Mouse (Mus musculus) thymus, postnatal 14 days (tissue): ENCODE results near the gene Mink1.

Experiments
- DNase-seq: peaks from one replicate; pipeline ENCODE4 v3.0.0; 2021

Gene Mink1

GRCm38 (mm10) chr11:70638714-70639278 lies 76.1 kb downstream of the Mink1 start, which contains the start of gene Gp1ba:
Gene Gp1ba (plus strand): TSS chr11:70639122.
- no peak for DNase-seq

DNA sequence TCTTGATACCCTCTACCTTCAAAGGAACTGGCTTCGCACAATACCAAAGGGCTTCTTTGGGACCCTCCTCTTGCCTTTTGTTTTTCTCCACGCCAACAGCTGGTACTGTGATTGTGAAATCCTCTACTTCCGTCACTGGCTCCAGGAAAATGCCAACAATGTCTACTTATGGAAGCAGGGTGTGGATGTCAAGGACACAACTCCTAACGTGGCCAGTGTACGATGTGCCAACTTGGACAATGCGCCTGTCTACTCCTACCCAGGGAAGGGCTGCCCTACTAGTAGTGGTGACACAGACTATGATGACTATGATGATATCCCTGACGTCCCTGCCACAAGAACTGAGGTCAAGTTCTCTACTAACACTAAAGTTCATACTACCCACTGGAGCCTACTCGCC lies 77.3 kb downstream of the Mink1 start:
- no peak for DNase-seq

- DNase-seq, result no peak
Observed at GRCm38 (mm10) chr11:70641241-70641640, 78.6 kb downstream of the Mink1 start.

DNA sequence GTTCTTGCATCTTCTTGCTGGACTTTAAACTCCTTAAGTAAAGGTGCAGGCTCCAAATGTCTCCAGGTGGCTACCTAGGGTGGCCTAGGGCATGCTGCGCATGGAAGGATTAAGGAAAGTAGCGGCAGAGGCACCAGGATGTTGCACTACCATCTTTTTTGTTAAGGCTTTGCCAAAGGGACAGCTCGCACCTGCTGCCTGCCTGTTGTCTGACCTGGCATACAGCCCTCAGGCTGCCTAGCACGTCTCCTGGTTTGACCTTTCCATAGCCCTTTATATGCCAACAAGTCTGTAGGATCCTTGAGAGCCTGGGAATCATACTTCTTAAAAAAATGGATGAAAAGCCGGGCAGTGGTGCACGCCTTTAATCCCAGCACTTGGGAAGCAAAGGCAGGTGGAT lies 80.4 kb downstream of the Mink1 start:
- no peak for DNase-seq

DNA sequence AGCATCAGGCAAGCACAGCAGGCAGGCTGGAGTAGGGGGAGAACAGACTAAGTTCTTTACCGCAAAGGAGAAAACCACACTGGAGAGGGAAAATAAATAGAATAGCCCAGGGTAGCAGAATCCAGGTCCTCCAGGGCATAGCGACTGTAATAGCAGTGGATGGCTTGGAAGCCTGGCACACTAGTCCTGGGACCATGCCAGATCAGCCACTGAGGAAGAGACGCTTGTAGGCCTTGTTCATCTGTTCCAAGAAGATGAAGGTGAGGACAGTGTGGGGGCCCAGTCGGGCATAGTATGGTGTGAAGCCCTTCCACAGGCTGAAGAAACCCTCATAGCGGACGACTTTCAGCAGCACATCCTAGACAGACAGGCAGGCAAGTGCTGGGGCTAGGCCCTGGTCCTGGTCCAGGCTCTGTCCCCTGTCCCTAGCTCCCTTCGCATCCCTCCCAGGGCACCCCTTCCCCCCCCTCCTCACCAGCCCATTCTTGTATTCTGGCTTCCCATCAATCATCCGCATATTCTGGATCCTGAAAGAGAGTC lies 82.0 kb downstream of the Mink1 start:
- no peak for DNase-seq

DNA sequence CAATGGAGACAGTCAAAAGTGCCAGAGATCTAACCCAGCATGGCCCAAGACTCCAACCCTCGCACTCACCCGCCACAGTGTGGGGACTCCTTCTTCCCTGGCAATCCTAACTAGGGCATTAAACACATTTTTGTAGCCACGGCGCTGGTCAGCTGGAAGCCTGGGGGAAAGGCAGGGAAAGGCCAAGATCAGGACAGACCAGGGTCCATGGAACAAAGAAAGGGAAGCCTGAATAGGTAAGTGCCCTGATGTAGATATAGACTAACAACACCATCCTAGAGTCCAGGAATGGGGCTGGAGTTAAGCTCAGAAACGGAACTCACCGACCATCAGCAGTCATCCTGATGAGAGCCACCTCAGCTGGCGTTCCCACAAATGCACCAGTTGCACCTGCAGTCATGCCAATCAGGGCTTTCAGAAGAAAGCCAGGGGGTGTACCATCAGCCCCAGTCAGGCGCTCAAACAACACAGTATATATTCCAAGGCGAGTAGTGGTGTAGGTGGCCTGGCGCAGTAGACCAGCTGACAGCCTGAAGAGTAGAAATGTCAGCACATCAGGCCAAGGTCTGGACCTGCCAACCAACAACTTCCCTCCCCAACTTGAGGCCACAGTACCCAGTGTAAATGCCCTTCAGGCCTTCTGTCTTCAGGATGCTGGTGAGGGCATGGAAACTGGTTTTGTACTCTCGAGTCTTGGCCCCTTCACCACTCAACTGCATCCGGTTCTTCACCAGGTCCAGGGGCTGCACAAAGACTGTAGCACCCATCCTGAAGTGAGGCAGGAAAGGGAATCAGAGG lies 83.0 kb downstream of the Mink1 start:
- DNase-seq, result no peak

DNA sequence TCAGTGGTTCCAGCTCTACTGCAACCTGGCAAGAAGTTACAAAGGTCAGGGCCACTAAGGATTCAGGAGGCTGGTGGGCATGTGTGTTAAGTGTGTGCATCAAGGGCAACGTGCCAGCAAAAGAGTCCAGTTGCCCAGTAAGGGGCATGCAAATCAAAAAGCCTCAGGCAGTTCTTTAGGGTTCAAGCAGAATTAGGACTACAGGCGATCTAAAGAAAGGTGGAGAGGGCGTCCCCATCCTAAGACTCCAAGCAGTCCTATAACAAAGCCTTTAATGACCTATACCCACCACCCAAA lies 83.5 kb downstream of the Mink1 start:
- no peak for DNase-seq

DNA sequence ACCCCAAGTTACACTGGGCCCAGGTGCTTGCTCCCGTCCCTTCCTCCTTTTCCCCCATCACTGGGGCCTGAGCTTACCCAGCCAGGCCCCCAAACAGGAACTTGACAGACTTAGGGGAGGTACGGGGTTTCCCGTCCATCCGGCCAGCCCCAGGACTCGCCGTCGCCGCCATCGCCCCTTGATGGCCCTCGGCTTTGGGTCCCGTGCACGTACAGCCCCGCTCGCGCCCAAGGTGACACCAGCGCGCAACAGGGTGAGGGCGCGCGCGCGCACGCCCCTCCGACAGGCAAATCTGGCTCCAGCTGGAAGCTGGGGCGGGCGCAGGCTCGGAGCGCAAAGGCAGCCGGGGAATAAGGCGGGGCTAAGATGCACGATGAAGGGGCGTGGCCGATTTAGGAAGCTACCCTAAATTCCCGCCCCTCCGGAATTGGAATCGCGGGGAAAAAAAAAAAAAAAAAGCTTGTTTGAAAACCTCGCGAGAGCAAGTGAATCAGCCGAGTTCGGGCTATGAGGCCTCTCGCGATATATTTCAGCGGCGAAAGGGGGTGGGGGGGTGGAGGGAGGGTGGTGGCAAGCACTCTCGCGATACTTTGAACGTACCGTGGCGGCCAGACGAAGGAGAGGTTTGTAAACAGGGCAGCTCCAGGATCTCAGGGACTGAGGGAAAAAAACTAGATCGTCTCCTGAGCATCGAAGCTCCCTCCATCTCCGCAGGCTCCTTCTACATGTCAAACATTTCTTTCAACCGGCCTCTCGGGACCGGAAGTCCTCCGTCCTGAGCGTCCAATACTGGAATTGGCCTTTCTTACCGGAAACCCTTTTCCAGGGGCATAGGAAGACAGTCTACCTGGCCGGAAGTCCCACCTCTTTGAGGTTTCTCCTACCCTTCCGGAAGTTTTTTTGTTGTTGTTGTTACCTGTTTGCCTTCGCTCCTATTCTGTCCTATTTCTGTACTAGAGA lies 84.3 kb downstream of the Mink1 start, which contains the start of the genes Rnf167 and Slc25a11:
Rnf167 (plus strand) TSS at position 545 of the 960 bp plus-strand sequence.
Slc25a11 (minus strand) TSS at position 789 of the 960 bp plus-strand sequence.
- peak; percentile 99 for DNase-seq

DNA sequence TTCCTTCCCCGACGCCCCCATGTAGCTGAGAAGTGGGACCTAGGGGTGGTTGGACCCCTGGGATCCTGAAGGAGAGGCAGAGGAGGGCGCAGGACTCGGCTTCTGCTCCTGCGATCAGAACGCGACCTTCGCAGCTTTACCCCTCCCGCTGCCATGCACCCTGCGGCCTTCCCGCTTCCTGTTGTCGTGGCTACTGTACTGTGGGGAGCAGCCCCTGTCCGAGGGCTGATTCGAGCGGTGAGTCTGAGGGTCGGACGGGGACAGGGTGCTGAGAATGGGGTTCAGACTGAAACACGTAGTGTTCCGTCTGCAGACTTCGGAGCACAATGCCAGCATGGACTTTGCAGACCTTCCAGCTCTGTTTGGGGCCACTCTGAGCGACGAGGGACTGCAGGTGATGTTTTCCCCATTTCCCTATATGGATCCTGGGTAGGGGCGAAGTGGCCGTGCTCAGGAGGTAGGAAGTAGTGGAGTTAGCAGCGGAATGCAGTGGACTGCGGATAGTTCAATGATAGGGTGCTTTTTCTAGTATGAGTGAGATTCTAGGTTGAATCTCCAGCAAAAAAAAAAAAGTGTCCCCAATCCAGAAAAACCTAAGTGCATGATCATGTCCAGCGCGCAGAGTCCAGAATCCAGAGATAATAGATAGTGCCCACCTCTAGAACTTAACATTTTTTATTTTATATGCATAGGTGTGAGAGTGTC lies 85.2 kb downstream of the Mink1 start:
- peak; percentile 74 for DNase-seq

GRCm38 (mm10) chr11:70648512-70648911 lies 85.8 kb downstream of the Mink1 start:
- no peak for DNase-seq

DNA sequence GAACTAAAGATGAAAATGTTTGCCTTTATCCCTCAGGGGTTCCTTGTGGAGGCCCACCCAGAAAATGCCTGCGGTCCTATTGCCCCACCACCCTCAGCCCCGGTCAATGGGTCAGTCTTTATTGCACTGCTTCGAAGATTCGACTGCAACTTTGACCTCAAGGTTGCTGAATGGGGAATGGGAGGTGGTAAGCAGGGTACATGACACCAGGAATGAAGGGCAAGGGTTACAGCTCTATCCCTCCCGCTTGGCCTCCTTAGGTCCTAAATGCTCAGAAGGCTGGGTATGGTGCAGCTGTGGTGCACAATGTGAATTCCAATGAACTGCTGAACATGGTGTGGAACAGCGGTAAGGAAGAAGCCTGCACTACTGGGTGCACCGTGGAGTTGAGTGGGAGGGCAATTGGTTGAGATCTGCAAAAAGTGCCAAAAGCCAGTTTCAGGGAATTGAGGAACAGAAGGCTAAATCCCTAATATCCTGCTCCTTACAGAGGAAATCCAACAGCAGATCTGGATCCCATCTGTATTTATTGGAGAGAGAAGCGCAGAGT lies 86.6 kb downstream of the Mink1 start:
- no peak for DNase-seq

- peak; percentile 71 for DNase-seq
Observed at GRCm38 (mm10) chr11:70650322-70651175, 87.9 kb downstream of the Mink1 start.

GRCm38 (mm10) chr11:70651391-70651790 lies 88.7 kb downstream of the Mink1 start:
- no peak for DNase-seq

GRCm38 (mm10) chr11:70652029-70652883 lies 89.6 kb downstream of the Mink1 start:
- peak; percentile 76 for DNase-seq

DNA sequence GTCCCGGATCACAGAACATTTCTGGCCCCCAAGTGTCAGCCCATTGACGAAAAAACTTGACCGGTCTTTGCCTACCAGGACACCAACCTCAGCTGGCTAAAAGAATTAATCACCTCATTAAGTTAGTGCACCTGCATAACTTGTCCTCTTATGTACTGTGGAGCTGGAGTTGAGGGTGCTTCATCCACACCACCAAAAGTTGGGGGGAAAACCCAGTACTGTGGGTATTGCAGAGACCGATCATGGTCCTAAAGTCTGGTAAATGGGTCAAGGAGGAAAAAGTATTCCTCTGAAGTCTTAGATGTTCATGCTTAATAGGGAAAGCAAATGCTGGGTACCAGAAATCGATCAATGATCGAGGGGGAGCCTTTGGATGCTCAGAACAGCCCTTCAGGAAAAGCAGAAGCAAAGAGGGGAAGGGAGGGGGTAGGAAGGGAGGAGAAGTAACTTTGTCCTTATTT lies 90.2 kb downstream of the Mink1 start:
- DNase-seq, result no peak

- peak; percentile 89 for DNase-seq
Observed at GRCm38 (mm10) chr11:70653345-70654197, 90.9 kb downstream of the Mink1 start.

GRCm38 (mm10) chr11:70654198-70654922 lies 91.7 kb downstream of the Mink1 start, which contains the start of gene Pfn1:
Gene Pfn1 (minus strand): TSS chr11:70654644.
- peak; percentile 90 for DNase-seq

- DNase-seq, result peak; percentile 85
Observed at GRCm38 (mm10) chr11:70654923-70655570, 92.4 kb downstream of the Mink1 start.
